Mouse (Mus musculus): ENCODE data around the gene Lrrc26.
A peak's percentile ranks its signal among the peaks of the same experiment; 100 is the strongest.
"Not testable (repeated sequence)": the region's sequence is repeated elsewhere in the genome, so short reads cannot be mapped to it uniquely, and the experiment has no call there.

Lrrc26 gene

DNA sequence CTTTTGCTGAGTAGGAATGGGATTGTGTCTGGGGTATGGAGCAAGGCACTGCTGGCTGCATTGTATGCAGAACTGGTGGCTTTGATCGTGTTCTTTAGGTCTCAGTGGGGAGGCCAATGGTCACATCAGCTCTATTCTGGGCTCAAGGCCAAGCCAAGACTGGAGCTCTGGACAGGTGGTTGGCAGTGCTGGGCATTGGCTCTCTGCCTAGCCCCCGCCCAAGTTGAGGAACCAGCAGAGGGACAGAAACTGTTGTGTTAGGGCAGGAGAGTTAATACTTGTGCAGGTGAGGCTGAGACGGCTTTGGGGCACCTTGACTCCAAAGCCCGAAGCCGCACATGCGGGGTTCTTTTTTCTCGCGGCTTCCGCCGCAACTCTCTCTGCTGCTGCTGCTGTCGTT is at the start of gene Lrrc26:
Gene Lrrc26, plus strand, starts transcription at position 265 of the 400 bp plus-strand sequence.
- no peak for DNase-seq (ENCODE audit: low spot score)

DNA sequence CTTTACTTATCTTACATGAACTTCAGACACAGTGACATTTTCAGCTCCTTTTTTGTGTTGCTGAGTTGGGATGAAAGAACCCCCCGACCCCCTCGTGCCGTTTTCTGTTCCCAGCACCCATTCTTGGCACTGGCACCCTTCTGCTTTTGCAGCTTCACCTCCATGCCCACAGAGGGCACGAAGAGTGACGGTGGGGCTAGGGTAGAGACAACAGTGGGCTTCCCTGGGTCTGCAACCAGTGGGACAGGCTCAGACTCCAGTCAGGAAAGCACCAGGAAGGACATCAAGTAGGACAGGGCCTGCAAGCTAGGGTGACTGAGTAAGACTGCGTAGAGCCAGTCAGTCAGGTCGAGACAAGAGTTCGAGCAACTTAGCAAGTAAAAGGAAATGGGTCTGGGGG is 49.4 kb upstream of the Lrrc26 start:
- no peak for DNase-seq (ENCODE audit: low spot score)

DNA sequence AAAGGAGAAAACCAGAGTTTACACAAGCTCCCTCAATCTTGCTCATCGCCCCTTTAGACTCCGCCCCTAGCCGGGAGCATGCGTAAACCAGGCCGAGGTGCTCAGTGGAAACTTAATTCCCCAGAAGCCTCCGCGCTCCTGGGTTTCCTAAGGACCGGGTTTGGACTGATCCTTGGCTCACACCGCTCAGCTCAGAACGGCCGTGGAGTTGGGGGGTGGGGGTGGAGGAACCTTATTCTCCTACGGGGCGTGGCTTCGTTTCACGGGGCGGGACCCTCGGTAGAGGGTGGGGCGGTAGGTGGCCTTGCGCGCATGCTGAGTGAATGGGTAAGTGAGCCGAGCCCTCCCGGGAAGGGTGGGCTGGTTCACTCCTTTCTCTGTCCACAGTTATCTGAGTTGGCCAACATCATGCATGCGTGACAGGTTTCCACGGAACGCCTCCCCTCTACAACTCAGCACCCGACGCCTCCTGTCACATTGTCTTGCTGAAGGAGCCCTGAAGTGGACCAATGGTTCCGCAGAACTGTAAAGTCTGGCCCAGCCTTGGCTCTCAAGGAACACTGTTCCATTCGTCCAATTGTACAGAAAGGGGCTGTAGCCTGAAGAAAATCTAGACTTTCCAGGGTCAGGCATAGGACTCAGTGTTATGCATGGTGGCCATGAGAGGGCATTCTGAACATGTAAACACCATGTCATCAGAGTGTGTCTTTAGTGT is 48.8 kb upstream of the Lrrc26 start:
- DNase-seq (ENCODE audit: low spot score) = no peak

DNA sequence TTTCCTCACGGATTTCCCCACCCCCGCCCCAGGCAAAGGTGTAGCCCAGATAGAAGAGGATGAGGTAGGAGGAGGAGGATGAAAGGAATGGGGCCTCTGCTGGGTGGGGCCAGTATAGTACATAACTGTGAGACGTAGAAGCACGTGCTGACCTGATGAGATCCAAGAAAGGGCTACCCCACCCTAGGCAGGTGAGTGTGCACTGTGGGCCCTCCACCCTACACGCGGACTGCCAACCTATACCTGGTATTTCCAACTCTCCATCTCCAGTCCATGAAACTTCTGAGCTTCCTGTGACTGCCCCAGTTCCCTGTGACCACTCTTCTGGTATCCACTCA is 48.3 kb upstream of the Lrrc26 start:
- DNase-seq (ENCODE audit: low spot score) = no peak

DNA sequence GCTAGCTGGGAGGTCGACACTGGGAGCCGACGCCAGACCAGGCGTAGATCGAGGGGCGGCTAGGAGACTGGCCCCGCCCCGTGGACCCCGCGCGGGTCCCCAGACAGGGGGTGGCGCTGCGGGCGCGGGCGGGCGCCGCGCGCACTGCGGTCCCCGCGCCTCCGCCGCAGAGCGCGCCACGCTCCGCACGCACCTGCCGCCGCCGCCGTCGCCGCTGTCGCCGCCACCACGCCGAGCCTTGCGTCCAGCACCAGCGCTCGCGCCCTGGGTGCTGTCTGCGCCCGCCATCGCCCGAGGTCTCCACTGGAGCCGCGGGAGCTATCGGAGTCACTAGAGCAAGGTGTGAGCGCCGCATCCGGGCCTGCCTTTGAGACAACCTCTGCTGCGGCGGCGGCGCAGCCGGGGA is 47.6 kb upstream of the Lrrc26 start, which contains the start of the genes Rnf208 and Cysrt1:
Gene Rnf208, plus strand, starts transcription at position 155 of the 406 bp plus-strand sequence.
Gene Cysrt1, minus strand, starts transcription at position 352 of the 406 bp plus-strand sequence.
- no peak for DNase-seq (ENCODE audit: low spot score)

DNA sequence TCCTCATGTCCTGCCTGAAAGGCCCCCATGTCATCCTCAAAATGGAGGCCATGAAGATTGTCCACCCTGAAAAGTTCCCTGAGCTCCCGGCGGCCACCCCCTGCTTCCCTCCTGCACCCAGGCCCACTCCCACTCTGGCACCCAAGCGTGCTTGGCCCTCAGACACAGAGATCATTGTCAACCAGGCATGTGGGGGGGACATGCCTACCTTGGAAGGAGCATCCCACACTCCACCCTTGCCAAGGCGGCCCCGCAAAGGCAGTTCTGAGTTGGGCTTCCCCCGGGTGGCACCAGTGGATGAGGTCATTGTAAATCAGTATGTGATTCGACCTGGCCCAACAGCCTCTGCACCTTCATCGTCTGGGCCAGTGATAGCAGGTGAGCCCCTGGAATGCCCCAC is 46.4 kb upstream of the Lrrc26 start:
- no peak for DNase-seq (ENCODE audit: low spot score)

DNA sequence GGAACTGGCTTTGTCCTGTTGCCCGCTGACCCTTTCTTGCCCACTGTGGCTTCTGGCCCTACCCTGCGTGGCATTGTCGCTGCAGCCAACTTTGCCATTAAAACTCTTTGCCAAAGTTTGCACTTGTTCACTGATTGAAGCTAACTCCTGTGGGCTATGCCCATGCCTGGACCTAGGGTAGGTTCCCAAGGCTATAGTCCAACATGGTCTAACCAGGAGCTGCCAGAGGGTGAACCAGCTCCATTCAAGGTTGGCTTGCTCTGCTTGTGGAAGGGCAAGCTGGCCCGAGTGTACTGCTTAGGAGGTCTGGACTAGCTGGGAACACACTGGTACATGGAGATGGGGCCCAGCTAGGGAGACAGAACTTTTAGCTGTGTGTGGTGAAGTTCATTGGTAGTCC is 45.6 kb upstream of the Lrrc26 start:
- DNase-seq (ENCODE audit: low spot score) = no peak

DNA sequence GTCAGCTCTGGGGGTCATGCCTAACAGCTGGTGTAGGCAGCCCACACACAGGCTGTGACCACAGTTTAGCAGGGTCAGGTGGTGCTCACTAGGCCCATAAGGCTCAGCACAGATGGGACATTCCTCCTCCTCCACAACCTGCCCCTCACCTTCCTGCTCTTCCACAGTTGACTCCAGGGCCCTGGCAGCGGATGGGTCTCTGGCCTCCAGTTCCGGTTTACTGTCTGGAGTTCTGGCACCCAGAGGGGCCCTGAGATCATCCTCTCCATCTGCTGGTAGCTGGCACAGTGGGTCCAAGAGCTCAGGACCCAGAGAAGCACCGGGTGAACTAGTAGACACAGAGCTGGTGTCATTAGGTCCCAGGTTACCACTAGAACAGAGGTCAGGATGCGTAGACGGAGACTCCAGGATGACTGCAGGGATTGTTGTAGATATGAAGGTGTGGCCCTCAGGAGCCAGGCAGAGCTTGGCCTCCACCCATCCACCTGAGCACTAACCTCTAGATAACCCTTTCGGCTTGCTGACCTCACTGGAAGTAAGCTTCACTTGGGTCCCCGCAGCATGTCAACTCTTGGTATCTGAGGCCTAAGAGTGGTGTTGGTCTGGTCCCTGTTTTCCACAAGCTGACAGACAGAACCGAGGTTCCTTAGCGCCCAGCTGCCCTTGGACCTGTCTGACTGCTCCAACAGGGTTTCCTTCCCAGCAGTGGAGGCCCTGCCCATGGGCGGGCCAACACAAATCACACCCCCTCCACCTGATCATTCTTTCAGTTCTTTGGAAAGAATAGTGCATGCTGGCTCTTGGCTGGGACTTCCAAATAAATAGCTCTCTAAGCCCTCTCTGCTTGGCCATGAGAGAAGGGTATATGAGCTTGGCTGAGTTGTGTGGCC is 43.3 kb upstream of the Lrrc26 start, which contains the start of gene AL732309.1:
Gene AL732309.1, minus strand, starts transcription at position 681 of the 890 bp plus-strand sequence.
- no peak for DNase-seq (ENCODE audit: low spot score)

DNA sequence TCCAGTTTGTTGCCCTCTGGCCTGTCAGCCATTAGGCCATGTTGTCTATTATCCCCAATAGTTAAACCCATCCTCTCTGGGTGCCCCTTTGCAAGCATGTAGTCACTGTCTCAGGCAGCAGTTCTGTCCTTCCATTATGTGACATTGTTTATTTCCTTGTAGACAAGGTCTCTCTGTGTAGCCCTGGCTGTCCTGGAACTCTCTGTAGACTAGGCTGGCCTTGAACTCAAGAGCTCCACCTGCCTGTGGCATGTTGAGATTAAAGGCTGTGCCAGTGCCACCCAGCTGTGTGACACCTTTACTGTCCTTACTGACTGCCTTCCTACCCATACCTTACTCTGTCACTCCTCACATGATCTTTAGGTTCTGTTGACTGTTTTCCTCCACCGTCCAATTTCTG is 37.4 kb upstream of the Lrrc26 start:
- DNase-seq (ENCODE audit: low spot score) = no peak

DNA sequence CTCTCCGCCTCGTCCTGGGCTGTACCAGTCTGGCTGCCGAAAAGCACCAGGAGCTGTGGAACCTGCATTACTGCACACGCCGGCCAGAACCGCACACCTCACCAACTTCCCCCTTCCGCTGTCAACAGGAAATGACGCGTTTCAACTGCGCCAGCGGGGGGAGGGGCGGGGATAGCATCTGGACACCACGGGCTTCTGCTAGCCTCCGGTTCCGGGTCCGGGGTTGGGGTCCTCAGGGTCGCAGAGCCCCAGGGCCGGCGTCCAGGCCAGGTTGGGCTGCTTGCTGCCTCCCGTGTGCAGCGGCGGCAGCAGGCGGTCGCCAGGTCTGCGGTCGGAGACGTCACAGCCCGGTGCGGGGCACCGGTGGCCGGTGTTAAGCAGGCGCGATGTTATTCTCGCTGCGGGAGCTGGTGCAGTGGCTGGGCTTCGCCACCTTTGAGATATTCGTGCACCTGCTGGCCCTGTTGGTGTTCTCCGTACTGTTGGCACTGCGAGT is 34.4 kb upstream of the Lrrc26 start, which contains the start of gene Tmem203:
Gene Tmem203, plus strand, starts transcription at position 156 of the 496 bp plus-strand sequence.
- no peak for DNase-seq (ENCODE audit: low spot score)

DNA sequence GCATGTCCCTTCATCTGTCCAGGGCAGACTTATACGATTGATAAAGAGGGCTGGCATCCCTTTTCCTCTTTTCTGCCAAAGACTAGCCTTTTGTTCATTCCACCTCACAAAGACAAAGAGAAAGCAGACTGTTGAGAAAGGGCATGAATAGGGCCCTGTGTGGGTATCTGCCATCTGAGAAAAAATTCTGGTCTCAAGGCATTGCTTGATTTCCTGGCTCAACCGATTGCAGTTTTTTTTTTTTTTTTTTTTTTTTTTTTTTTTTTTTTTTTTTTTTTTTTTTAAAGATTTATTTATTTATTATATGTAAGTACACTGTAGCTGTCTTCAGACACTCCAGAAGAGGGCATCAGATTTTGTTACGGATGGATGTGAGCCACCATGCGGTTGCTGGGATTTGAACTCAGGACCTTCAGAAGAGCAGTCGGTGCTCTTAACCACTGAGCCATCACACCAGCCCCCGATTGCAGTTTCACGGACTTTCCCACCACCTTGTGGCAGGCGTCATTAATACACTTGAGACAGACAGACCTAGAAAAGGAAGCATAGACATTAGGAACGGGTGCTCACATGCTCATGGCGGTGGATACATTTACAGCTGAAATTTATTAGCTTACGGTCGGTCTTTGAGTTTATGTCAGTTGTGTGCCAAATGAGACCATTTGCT is 33.1 kb upstream of the Lrrc26 start:
- DNase-seq (ENCODE audit: low spot score) = not testable (repeated sequence)

DNA sequence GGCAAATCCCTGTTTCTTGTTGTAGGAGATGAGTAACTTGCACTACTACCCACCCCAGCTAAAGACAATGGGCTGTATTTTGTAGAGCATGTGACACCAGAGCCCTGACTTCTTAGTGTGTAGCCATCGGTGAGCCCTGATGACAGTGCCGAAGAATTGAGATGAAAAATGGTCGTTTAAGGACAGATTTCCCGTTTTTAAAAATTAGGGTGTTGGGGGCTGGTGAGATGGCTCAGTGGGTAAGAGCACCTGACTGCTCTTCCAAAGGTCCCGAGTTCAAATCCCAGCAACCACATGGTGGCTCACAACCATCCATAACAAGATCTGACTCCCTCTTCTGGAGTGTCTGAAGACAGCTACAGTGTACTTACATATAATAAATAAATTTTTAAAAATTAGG is 32.5 kb upstream of the Lrrc26 start:
- not testable (repeated sequence) for DNase-seq (ENCODE audit: low spot score)

DNA sequence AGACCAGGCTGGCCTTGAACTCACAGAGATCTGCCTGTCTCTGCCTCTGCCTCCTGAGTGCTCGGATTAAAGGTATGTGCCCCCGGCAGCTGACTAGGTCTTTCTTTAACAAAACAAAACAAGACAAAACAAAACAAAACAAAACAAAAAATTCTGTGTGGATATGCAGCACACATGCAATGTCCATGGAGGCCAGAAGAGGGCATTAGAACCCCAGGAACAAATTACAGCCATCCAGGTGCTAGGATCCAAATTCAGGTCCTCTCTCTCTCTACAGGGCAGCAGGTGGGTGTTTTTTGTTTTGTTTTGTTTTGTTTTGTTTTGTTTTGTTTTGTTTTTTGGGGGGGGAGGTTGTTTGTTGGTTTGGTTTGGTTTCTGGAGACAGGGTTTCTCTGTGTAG is 30.8 kb upstream of the Lrrc26 start:
- no peak for DNase-seq (ENCODE audit: low spot score)

DNA sequence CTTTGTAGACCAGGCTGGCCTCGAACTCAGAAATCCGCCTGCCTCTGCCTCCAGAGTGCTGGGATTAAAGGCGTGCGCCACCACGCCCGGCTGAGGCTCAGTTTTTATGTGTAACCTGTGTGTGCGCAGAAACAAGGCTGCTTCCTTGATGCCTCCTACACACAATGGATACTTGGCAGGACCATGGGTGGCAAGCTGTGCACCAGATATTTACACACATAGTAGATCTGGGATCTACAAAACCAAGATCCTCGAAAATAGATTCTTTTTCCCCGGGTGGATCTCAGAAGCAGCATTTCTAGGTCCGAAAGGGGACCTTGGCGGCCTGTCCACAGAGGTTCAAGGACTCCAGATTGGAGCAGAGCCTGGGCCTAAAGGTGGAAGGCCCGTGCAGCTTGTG is 27.8 kb upstream of the Lrrc26 start:
- DNase-seq (ENCODE audit: low spot score) = no peak

DNA sequence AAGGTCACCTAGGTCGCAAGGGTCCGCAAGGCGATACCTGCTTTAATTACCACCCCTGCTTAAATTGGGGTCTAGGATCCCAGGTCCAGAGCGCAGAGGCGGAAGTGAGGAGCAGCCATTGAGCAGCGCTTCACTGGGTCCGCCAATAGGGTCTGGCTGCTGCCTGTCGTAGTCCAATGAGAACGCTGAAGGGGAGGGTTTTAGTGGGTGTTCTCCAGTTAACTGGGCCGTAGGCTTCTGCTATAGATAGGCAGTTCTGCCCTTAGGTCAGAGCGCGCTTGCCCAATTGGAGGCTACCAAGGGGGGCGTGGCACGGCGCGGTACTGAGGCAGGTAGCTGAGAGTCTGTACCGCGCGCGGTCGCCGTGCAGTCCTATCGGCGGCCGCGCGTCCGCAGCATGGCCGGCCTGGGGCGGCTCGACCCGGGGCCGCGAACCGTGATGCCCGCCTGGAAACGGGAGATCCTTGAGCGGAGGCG is 27.4 kb upstream of the Lrrc26 start, which contains the start of gene Tprn:
Gene Tprn, plus strand, starts transcription at position 328 of the 477 bp plus-strand sequence.
- peak; percentile 96 for DNase-seq (ENCODE audit: low spot score)

DNA sequence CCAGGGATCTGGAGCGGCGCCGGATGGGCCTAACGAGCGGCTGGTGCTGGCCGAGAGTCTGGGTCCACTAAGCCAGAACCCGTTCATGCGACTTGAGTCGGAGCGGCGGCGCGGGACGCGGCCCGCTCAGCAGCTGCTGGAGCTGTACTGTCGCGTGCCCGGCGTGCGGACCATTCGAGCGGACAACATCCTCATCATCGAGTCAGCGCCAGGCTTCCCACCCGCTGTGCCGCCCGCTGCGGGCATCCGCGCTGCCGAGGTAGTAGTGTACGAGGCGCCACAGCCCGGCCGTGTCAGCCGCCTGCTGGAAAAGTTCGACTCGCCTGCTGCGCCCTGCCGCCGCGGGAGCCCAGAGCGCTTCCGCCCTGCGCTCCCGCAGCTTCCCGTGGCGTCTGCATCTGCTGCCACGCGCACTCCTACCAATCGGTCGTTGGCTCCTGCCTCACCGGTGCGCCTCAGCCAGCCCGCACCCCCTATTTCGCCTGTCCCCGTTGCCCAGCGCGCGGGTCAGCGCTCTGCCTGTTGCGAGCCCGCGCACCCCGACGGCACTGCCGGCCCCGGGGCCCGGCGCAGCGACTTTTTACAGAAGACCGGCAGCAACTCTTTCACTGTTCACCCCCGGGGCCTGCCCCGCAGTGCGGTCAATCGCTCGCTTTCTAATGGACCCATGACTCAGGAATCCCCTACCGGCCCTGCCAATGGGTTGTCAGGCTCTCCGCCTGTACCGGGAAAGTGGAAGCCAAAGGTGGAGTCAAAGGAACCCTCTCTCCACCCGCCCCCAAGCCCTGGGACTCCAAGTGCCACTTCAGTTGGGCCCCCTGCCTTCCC is 26.7 kb upstream of the Lrrc26 start:
- no peak for DNase-seq (ENCODE audit: low spot score)

DNA sequence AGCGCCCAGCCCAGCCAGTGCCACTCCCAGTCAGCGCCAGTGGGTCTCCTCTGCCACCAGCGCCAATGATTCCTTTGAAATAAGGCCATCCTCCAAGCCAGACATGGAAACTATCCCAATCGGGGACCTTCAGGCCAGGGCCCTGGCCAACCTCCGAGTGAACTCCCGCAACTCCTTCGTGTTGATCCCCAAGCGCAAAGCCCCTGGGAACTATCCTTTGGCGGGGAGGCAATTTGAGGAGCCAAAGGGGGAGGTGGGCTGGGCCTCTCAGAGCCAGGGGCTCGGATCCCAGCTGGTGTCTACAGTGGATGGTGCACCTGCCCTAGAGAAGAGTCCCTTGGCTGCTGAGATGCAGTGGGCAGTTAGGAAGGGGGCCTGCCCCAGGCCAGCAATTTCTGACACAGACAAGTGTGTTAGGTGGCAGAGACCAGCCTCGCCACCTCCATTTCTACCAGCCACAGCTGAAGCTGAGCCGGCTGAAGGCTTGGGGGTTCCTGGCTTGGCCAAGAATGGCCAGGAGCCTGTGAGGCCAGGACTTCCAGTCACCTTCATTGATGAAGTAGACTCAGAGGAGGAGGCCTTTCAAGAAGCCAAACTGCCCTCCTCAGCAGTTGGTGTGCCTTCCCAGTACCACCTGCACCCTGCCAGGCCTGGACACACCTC is 26.0 kb upstream of the Lrrc26 start:
- no peak for DNase-seq (ENCODE audit: low spot score)

DNA sequence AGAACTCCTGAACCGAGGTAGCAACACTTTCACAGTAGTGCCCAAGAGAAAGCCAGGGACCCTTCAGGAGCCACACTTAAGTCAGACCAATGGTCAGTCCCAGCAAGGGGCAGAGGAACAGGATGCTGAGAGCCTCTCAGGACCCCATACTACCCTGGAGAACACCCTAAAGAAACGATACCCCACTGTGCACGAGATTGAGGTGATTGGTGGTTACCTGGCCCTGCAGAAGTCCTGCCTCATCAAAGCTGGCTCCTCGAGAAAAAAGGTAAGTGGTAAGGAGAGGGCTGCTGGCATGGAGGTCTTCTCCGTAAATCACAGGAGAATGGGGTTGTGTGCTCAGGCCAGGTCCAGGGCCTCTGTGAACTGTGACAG is 25.4 kb upstream of the Lrrc26 start:
- DNase-seq (ENCODE audit: low spot score) = no peak

DNA sequence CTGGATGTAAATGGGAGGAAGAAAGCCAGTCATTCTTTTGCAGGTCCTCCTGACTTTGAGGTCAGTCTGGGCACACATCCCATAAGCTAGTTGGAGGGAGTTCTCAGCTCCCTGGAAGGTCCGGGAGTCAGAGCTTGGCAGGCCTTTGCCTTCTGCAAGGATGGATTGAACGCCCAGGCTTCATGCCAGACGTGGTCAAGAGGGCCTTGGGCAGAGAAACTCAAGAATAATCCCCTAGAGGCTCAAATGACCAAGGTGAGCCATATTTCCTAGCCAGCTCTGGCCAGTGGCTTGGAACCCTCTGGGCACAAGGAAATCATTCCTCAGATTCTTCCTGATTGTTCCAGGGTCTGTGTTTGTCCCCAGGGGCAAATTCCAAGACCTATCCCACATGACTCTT is 24.9 kb upstream of the Lrrc26 start:
- no peak for DNase-seq (ENCODE audit: low spot score)

DNA sequence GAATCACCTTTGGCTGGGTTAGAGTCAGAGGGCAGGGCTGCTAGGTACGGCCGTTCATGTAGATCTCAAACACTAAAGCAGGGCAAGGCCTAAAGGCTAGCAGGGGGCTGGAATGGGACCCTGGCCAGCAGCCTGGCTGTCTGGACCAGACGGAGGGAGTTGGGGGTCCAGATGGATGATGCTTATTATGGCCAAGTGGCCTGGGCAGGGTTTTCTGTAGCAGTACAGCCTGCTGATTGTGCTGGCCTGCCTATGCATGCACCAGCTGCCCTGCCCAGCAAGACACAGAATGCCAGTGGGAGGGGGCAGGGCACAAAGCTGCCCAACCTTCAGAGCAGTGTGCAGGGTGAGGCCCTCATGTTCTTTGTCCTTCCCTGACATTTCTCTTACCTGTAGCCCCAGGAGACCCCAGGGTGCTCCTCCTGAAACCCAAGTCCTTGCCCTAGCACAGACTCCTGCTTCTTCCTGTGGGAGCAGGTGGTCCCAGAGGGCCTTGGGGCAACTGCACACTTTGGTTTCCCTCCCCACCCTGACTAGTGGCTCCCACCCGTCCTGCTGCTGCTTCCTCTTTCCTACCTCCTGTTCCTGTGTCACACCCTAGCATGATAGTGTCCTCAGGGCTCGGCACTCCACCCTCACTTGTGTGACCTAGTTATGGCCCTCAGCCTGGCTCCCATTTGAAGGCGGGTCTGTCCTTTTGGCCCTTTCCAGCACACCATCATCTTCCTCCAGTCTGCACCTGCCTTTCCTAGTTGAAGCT is 23.6 kb upstream of the Lrrc26 start:
- DNase-seq (ENCODE audit: low spot score) = no peak
